Mouse (Mus musculus) ES-E14 (cell line): Measurements from ENCODE around the gene Akr1b10. TPM values are rescaled to one million over a fixed set of nuclear protein-coding genes. Genes with fewer than 3 reads are reported as not detected.

Source experiments
- DNase-seq: peaks from one replicate; pipeline ENCODE4 v3.0.0-alpha.2; 2013; ENCODE audit warnings: low read depth, low spot score
- H3K27ac ChIP-seq: 2 replicates; pipeline ENCODE4 v1.5.1; 2012; ENCODE audit warnings: low read depth, mild to moderate bottlenecking, low read length, moderate library complexity, mixed read lengths; ENCODE audit not compliant: poor library complexity, insufficient read depth, severe bottlenecking
- H3K36me3 ChIP-seq: 2 replicates; pipeline ENCODE4 v1.6.1; 2012; ENCODE audit warnings: mild to moderate bottlenecking, low read length, moderate library complexity, mixed read lengths; ENCODE audit not compliant: control insufficient read depth, poor library complexity, insufficient read depth, severe bottlenecking
- H3K4me1 ChIP-seq, 2 experiments: fragments of 150-350 bp in 1 of 2; sonication (generic) in 1 of 2; 2 replicates each; pipeline ENCODE4 v1.6.1; 2012; ENCODE audit warnings: low read length in 2 of 2, mild to moderate bottlenecking in 1 of 2, mixed read lengths in 1 of 2; ENCODE audit not compliant: control insufficient read depth in 2 of 2, insufficient read depth in 2 of 2, poor library complexity in 1 of 2
- H3K4me3 ChIP-seq, 2 experiments: fragments of 150-350 bp in 1 of 2; sonication (generic) in 1 of 2; 2 replicates each; pipeline ENCODE4 v1.5.1; 2012; ENCODE audit warnings: low read length in 2 of 2, low read depth in 1 of 2, mild to moderate bottlenecking in 1 of 2, mixed read lengths in 1 of 2; ENCODE audit not compliant: insufficient read depth in 1 of 2, poor library complexity in 1 of 2, severe bottlenecking in 1 of 2
- H3K9ac ChIP-seq: 2 replicates; pipeline ENCODE4 v1.6.1; 2012; ENCODE audit warnings: low read depth, mild to moderate bottlenecking, low read length, mixed read lengths; ENCODE audit not compliant: poor library complexity, insufficient read depth, severe bottlenecking
- H3K9me3 ChIP-seq: fragments of 150-350 bp; sonication (generic); 2 replicates; pipeline ENCODE4 v1.6.1; 2012; ENCODE audit warnings: low read depth, mild to moderate bottlenecking, low read length; ENCODE audit not compliant: control insufficient read depth, insufficient read depth
- CHD2 ChIP-seq: IDR thresholded peaks from 2 replicates; pipeline ENCODE4 v1.6.1; 2014; ENCODE audit warnings: mild to moderate bottlenecking, low read depth, low read length, inconsistent platforms
- HCFC1 ChIP-seq: IDR thresholded peaks from 2 replicates; pipeline ENCODE4 v1.6.1; 2012; ENCODE audit warnings: low read length, inconsistent platforms, borderline replicate concordance; ENCODE audit not compliant: insufficient read depth
- MAFK ChIP-seq: IDR thresholded peaks from 2 replicates; pipeline ENCODE4 v1.6.1; 2014; ENCODE audit warnings: mild to moderate bottlenecking, low read depth, low read length, inconsistent platforms; ENCODE audit not compliant: insufficient read depth
- ZC3H11A ChIP-seq: IDR thresholded peaks from 2 replicates; pipeline ENCODE4 v1.6.1; 2012; ENCODE audit warnings: low read depth, mild to moderate bottlenecking, inconsistent platforms, low read length, borderline replicate concordance
- ZNF384 ChIP-seq: IDR thresholded peaks from 2 replicates; pipeline ENCODE4 v1.6.1; 2012; ENCODE audit warnings: low read depth, low read length, inconsistent platforms
- in situ Hi-C, 2 experiments: fragments of 600-800 bp; cut with MboI; formaldehyde crosslinking; loops; one replicate each; pipeline ENCODE4 v1.15.1; 2025; ENCODE audit warnings: low sequenced_read_pairs in 2 of 2, inconsistent platforms in 1 of 2; ENCODE audit not compliant: unreplicated experiment in 2 of 2
- total RNA-seq: library from RNA; depleted of rRNA; stranded (reverse); fragments of 300-350 nt; gene quantifications from 2 replicates; pipeline ENCODE4 v1.2.3, GENCODE M21; 2012; rRNA removed

Gene Akr1b10
- total RNA-seq, 1 experiment, result 16.2 TPM

GRCm38 (mm10) chr6:34416521-34416920, 32.5 kb downstream of the Akr1b10 start:
- no peak for DNase-seq
- Histone ChIP-seq H3K27ac (no peak overlapping the region), H3K4me1 (no peaks in the 10 kb centered on the region; a peak in 1 of 4 replicates), H3K4me3 (no peak overlapping the region), H3K9ac (no peak overlapping the region), H3K36me3 (no peaks in the 10 kb centered on the region), H3K9me3 (no peaks in the 10 kb centered on the region)
- in situ Hi-C loops, result no loop called here
- no peak for TF ChIP-seq HCFC1
- TF ChIP-seq ZNF384, result no peak
- no peak for TF ChIP-seq ZC3H11A
- no peak for TF ChIP-seq MAFK
- TF ChIP-seq CHD2, result no peak

GRCm38 (mm10) chr6:34419071-34419470, 35.1 kb downstream of the Akr1b10 start:
- H3K36me3 ChIP-seq, result no peaks in the 10 kb centered on the region

GRCm38 (mm10) chr6:34439006-34439405, 55.0 kb downstream of the Akr1b10 start:
- Histone ChIP-seq H3K4me3 (no peak overlapping the region), H3K9me3 (no peaks in the 10 kb centered on the region), H3K4me1 (no peaks in the 10 kb centered on the region; a peak in 1 of 4 replicates), H3K36me3 (no peaks in the 10 kb centered on the region), H3K9ac (no peak overlapping the region), H3K27ac (no peak overlapping the region)
- in situ Hi-C loops, result no loop called here
- DNase-seq, result no peak
- no peak for TF ChIP-seq CHD2
- no peak for TF ChIP-seq HCFC1
- no peak for TF ChIP-seq ZC3H11A
- no peak for TF ChIP-seq ZNF384
- no peak for TF ChIP-seq MAFK

More at GRCm38 (mm10) chr6:34419071-34419470, 35.1 kb downstream of the Akr1b10 start:
- Histone ChIP-seq H3K9me3 (no peaks in the 10 kb centered on the region), H3K4me1 (no peaks in the 10 kb centered on the region), H3K27ac (no peak overlapping the region), H3K9ac (no peak overlapping the region), H3K4me3 (no peak overlapping the region)
- in situ Hi-C loops, result no loop called here
- TF ChIP-seq MAFK (no peak), ZNF384 (0 out of 2 replicates have a peak, but pooled peaks have one; percentile 5), HCFC1 (no peak), CHD2 (no peak)
- DNase-seq, result no peak

GRCm38 (mm10) chr6:34441556-34442257, 57.7 kb downstream of the Akr1b10 start:
- in situ Hi-C loops, result no loop called here
- Histone ChIP-seq H3K4me3 (no peak overlapping the region), H3K9ac (no peak overlapping the region), H3K4me1 (no peaks in the 10 kb centered on the region; a peak in 1 of 4 replicates), H3K27ac (no peak overlapping the region), H3K36me3 (no peaks in the 10 kb centered on the region), H3K9me3 (no peaks in the 10 kb centered on the region)
- peak; percentile 13 for DNase-seq
- TF ChIP-seq MAFK (no peak), HCFC1 (no peak), ZC3H11A (no peak)

GRCm38 (mm10) chr6:34443791-34444190, 59.8 kb downstream of the Akr1b10 start:
- Histone ChIP-seq H3K4me3 (no peak overlapping the region), H3K27ac (no peak overlapping the region), H3K4me1 (no peaks in the 10 kb centered on the region; a peak in 1 of 4 replicates), H3K9me3 (no peaks in the 10 kb centered on the region), H3K9ac (no peak overlapping the region), H3K36me3 (no peaks in the 10 kb centered on the region)
- in situ Hi-C loops, result no loop called here
- DNase-seq, result no peak
- no peak for TF ChIP-seq ZC3H11A
- TF ChIP-seq ZNF384, result no peak
- TF ChIP-seq CHD2, result no peak
- no peak for TF ChIP-seq MAFK
- no peak for TF ChIP-seq HCFC1

Other genes with a start within 250 kb of the Akr1b10 start
- gene Slc35b4, start 207.1 kb upstream of the Akr1b10 start, total RNA-seq, result 27.4 and 28.1 TPM in 2 replicates
- gene Akr1b3, start 66.7 kb upstream of the Akr1b10 start, total RNA-seq, result 321 and 431 TPM in 2 replicates
- 12.3 and 25.1 TPM in 2 replicates for gene Akr1b8, start 30.1 kb upstream of the Akr1b10 start, total RNA-seq
- 0.53 TPM in 1 of 2 replicates, not detected in the other for gene Akr1b7, start 28.1 kb downstream of the Akr1b10 start, total RNA-seq
- 15.3 and 17.6 TPM in 2 replicates for gene Bpgm, start 92.0 kb downstream of the Akr1b10 start, total RNA-seq
- 59.1 and 108 TPM in 2 replicates for gene Cald1, start 214.3 kb downstream of the Akr1b10 start, total RNA-seq